Comparison of ENCODE assay signal across 8 mouse cellular contexts in the genomic region with DNA sequence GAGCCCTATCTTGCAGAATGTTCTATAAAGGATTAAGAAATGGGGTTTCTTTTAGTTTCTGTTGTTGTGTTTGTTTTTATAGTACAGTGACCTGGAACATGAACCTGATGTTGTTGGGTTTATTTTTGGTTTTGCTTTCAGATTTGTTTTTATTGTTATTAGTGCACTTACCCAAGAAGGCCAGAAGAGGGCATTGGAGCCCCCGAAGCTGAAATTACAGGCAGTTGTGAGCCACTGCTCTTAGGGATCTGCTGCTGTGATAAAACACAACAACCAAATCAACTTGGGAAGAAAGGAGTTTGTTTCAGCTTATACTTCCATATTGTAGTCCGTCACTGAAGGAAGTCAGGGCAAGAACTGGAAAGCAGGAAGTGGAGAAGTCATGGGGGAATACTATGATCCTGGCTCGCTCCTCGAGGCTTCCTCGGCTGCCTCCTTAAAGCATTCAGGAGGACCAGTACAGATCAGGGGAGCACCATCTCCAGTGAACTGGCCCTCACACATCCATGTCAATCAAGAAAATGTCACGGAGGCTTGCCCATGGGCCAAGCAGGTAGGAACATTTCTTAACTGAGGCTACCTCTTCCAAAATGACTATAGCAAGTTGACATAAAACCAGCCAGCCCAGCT. TPM values are rescaled to one million over a fixed set of nuclear protein-coding genes. Genes with fewer than 3 reads are reported as not detected.
A peak's percentile ranks its signal among the peaks of the same experiment; 100 is the strongest.
DNase-seq lines count a peak whose midpoint lies in the region; ATAC-seq and TF ChIP-seq lines count a peak whose summit lies in the region.

No protein-coding gene starts in this region.

- H3K9ac ChIP-seq in hindbrain, embryonic 14.5 days = no peak overlapping the region
- H3K9ac ChIP-seq in hindbrain, embryonic 16.5 days (ENCODE audit: low read depth, low read length) = no peak overlapping the region
- no peak overlapping the region for H3K9ac ChIP-seq in hindbrain, embryonic 13.5 days

- no peak for TF ChIP-seq POLR2A in lung, adult 2 months (IDR thresholded peaks at IDR 0.05; ENCODE audit: borderline replicate concordance, extremely low read depth, low read depth, low read length)

- no peak overlapping the region for H3K4me3 ChIP-seq in hindbrain, embryonic 14.5 days (replicated peaks; ENCODE audit: low read length)
- H3K4me3 ChIP-seq in hindbrain, embryonic 16.5 days (ENCODE audit: low read length) = no peak overlapping the region
- peak overlapping the region; percentile 35 for H3K4me3 ChIP-seq in lung, adult 2 months (replicated peaks; ENCODE audit: extremely low read depth, low read depth, low read length)
- H3K4me3 ChIP-seq in hindbrain, embryonic 13.5 days = no peak overlapping the region

- H3K4me1 ChIP-seq in hindbrain, embryonic 14.5 days (replicated peaks; ENCODE audit: control insufficient read depth, insufficient read depth, low read length) = peaks cover 11% of the 10 kb centered on the region
- peaks cover 6% of the 10 kb centered on the region for H3K4me1 ChIP-seq in hindbrain, embryonic 16.5 days (ENCODE audit: control insufficient read depth, insufficient read depth, low read depth, low read length)
- peaks cover 4% of the 10 kb centered on the region for H3K4me1 ChIP-seq in lung, adult 2 months (ENCODE audit: control insufficient read depth, insufficient read depth, low read length)
- H3K4me1 ChIP-seq in hindbrain, embryonic 13.5 days (replicated peaks) = peaks cover 12% of the 10 kb centered on the region

- H3K9me3 ChIP-seq in hindbrain, embryonic 14.5 days (ENCODE audit: control insufficient read depth, low read length) = no peaks in the 10 kb centered on the region
- no peaks in the 10 kb centered on the region for H3K9me3 ChIP-seq in hindbrain, embryonic 16.5 days (ENCODE audit: control insufficient read depth, low read length)
- H3K9me3 ChIP-seq in hindbrain, embryonic 13.5 days = no peaks in the 10 kb centered on the region

- no peak for ATAC-seq in hindbrain, embryonic 14.5 days (ENCODE audit: low FRiP score)
- ATAC-seq in hindbrain, embryonic 16.5 days = no peak
- no peak for ATAC-seq in hindbrain, embryonic 13.5 days (ENCODE audit: low FRiP score)

- 56% methylated on average over 6 of the region's 6 CpGs for WGBS in hindbrain, embryonic 14.5 days
- 55% methylated on average over 6 of the region's 6 CpGs for WGBS in hindbrain, embryonic 16.5 days
- 50% methylated on average over 6 of the region's 6 CpGs for WGBS in lung, adult 2 months
- WGBS in hindbrain, embryonic 13.5 days = 54% methylated on average over 6 of the region's 6 CpGs

- no peak overlapping the region for H3K27ac ChIP-seq in hindbrain, embryonic 14.5 days
- H3K27ac ChIP-seq in hindbrain, embryonic 16.5 days (ENCODE audit: low read depth, low read length) = no peak overlapping the region
- no peak overlapping the region for H3K27ac ChIP-seq in hindbrain, embryonic 13.5 days

- H3K27me3 ChIP-seq in hindbrain, embryonic 14.5 days (ENCODE audit: control insufficient read depth, insufficient read depth, low read length) = no peaks in the 10 kb centered on the region
- no peaks in the 10 kb centered on the region for H3K27me3 ChIP-seq in hindbrain, embryonic 16.5 days (replicated peaks; ENCODE audit: control insufficient read depth, insufficient read depth, low read length)
- no peaks in the 10 kb centered on the region for H3K27me3 ChIP-seq in hindbrain, embryonic 13.5 days

- H3K4me2 ChIP-seq in hindbrain, embryonic 14.5 days (replicated peaks) = no peak overlapping the region
- H3K4me2 ChIP-seq in hindbrain, embryonic 16.5 days (ENCODE audit: low read length) = no peak overlapping the region
- H3K4me2 ChIP-seq in hindbrain, embryonic 13.5 days = no peak overlapping the region

- H3K36me3 ChIP-seq in hindbrain, embryonic 14.5 days (replicated peaks; ENCODE audit: control insufficient read depth, insufficient read depth) = peaks cover 6% of the 10 kb centered on the region
- H3K36me3 ChIP-seq in hindbrain, embryonic 16.5 days (ENCODE audit: control insufficient read depth, insufficient read depth, low read length) = peaks cover 8% of the 10 kb centered on the region
- H3K36me3 ChIP-seq in hindbrain, embryonic 13.5 days = peaks cover 9% of the 10 kb centered on the region

- DNase-seq in hindbrain, embryonic 14.5 days (ENCODE audit: low spot score) = peak; percentile 64
- DNase-seq in CD4-positive, CD25-positive, alpha-beta regulatory T cell, adult 2 months (ENCODE audit: low read depth, low spot score) = peak; percentile 74
- peak; percentile 82 for DNase-seq in adipocyte (ENCODE audit: low spot score)
- peak; percentile 10 for DNase-seq in fibroblast of lung, adult 2 months (ENCODE audit: low read depth)
- no peak for DNase-seq in lung, adult 2 months
- no peak for DNase-seq in urinary bladder, postnatal 25 days (ENCODE audit: low spot score)

- peak; percentile 58 for TF ChIP-seq CTCF in lung, adult 2 months (IDR thresholded peaks at IDR 0.05; ENCODE audit: insufficient read depth, low read length)

RNA-seq across cellular contexts. Expression of a gene that starts 2.4 kb away (rescaled TPM):
- polyA plus RNA-seq in hindbrain, embryonic 14.5 days (2014; fragmentation: Nextera tagmentation; extraction: Ambion mirVana) = 88.6 and 102 TPM in 2 replicates
- 134 and 137 TPM in 2 replicates for polyA plus RNA-seq in hindbrain, embryonic 16.5 days (2015; fragmentation: Nextera tagmentation; extraction: Ambion mirVana)
- polyA plus RNA-seq in lung, adult 2 months (2012; rRNA removed) = 24.5 and 38.7 TPM in 2 replicates
- polyA plus RNA-seq in hindbrain, embryonic 13.5 days (2015; fragmentation: Nextera tagmentation; extraction: Ambion mirVana) = 79.3 and 83.6 TPM in 2 replicates

RNA-seq across cellular contexts. Expression of a gene that starts 29.4 kb away (rescaled TPM):
- 6.1 and 6.2 TPM in 2 replicates for polyA plus RNA-seq in hindbrain, embryonic 14.5 days (2014; fragmentation: Nextera tagmentation; extraction: Ambion mirVana)
- 6.2 and 6.8 TPM in 2 replicates for polyA plus RNA-seq in hindbrain, embryonic 16.5 days (2015; fragmentation: Nextera tagmentation; extraction: Ambion mirVana)
- polyA plus RNA-seq in lung, adult 2 months (2012; rRNA removed) = 9.1 and 13.5 TPM in 2 replicates
- polyA plus RNA-seq in hindbrain, embryonic 13.5 days (2015; fragmentation: Nextera tagmentation; extraction: Ambion mirVana) = 4.6 TPM in 2 replicates

Comparison
In these comparisons a context has a peak if more than half of its experiments do, and no peak if none do; other contexts are left out.
1. DNase-seq: peak in hindbrain, embryonic 14.5 days (single experiment), CD4-positive, CD25-positive, alpha-beta regulatory T cell, adult 2 months (single experiment), adipocyte (single experiment) and fibroblast of lung, adult 2 months (single experiment); none in lung, adult 2 months (single experiment) and urinary bladder, postnatal 25 days (single experiment).